Mouse (Mus musculus) embryonic fibroblast, embryonic 13.5 days (primary cell): ENCODE measurements at regions not wholly inside any gene's neighbourhood (a gene's known extent, or its start where the extent isn't known, plus 50 kb on each side); places are given as distances from the start of the nearest gene placed in this dataset.

ENCODE experiments used
- H3K27ac ChIP-seq: 2 replicates; pipeline ENCODE4 v1.5.1; 2012; ENCODE audit warnings: low read length, control low read depth, inconsistent platforms; ENCODE audit not compliant: insufficient read depth
- H3K4me1 ChIP-seq: 2 replicates; pipeline ENCODE4 v1.6.1; 2011; ENCODE audit warnings: low read length; ENCODE audit not compliant: control insufficient read depth, insufficient read depth
- H3K4me3 ChIP-seq: 2 replicates; pipeline ENCODE4 v1.5.1; 2011; ENCODE audit warnings: mild to moderate bottlenecking, control low read depth, low read length; ENCODE audit not compliant: insufficient read depth
- CTCF ChIP-seq: IDR thresholded peaks from 2 replicates; pipeline ENCODE4 v1.5.1; 2011; ENCODE audit warnings: mild to moderate bottlenecking, control low read depth, low read length, moderate library complexity, borderline replicate concordance; ENCODE audit not compliant: insufficient read depth
- POLR2A ChIP-seq: IDR thresholded peaks from 2 replicates; pipeline ENCODE4 v1.6.1; 2011; ENCODE audit warnings: low read depth, mild to moderate bottlenecking, control low read depth, low read length, moderate library complexity

- peaks cover 2% of the 10 kb centered on the region; the same call in 1 of the 2 replicates for H3K4me1 ChIP-seq
- TF ChIP-seq CTCF, result no peak
- TF ChIP-seq POLR2A, result no peak
- H3K4me3 ChIP-seq, result no peak overlapping the region
- no peak overlapping the region for H3K27ac ChIP-seq
These were observed 164.0 kb downstream of the Usp46 start for GRCm38 (mm10) chr5:73904146-73904811.

DNA sequence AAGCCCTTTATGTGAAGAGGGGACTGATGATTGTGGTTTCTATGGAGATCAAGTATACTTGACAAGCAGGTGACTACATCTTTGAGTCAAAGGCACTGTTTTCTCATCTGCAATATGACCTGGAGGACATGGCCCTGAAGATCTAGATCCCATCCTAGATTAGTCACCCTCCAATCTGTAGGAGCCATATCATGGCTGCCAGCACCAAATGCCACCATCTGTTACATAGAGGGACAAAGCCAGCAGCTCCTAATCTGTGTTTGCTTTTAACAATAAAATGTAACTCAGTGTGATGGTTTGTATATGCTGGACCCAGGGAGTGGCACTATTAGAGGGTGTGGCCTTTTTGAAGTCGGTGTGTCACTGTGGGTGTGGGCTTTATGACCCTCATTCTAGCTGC is 156.1 kb downstream of the Usp46 start:
- no peaks in the 10 kb centered on the region for H3K4me1 ChIP-seq
- H3K4me3 ChIP-seq, result no peak overlapping the region
- no peak overlapping the region for H3K27ac ChIP-seq
- TF ChIP-seq CTCF, result no peak
- no peak for TF ChIP-seq POLR2A

- Histone ChIP-seq H3K4me1 (no peaks in the 10 kb centered on the region), H3K27ac (no peak overlapping the region), H3K4me3 (no peak overlapping the region)
- TF ChIP-seq POLR2A (no peak), CTCF (no peak)
These were observed 155.1 kb downstream of the Usp46 start for GRCm38 (mm10) chr5:73913116-73913515.

DNA sequence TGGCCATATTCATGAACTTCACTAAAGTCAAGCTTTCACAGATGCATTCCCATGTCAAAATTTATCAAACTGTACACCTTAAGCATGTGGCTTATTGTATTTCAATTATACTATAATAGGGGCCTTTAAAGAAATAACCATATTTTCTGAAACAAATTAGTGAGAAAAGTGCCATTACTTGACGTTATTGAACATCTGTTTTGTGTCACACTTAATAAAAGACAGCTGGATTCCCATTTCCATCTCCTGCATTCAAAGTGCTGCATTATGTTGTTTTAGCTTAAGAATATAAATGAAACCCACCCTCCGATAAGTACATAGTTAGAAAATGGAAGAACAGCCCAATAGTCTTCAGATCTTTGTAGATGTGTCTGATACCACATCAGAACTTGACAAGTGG is 150.2 kb downstream of the Usp46 start:
- Histone ChIP-seq H3K4me3 (no peak overlapping the region), H3K4me1 (no peaks in the 10 kb centered on the region), H3K27ac (no peak overlapping the region)
- TF ChIP-seq CTCF, result no peak
- no peak for TF ChIP-seq POLR2A

- no peak overlapping the region for H3K27ac ChIP-seq
- no peaks in the 10 kb centered on the region for H3K4me1 ChIP-seq
- H3K4me3 ChIP-seq, result no peak overlapping the region
- TF ChIP-seq POLR2A, result no peak
- TF ChIP-seq CTCF, result no peak
These were observed 148.3 kb downstream of the Usp46 start for GRCm38 (mm10) chr5:73919936-73920335.

- no peak overlapping the region for H3K4me3 ChIP-seq
- H3K27ac ChIP-seq, result no peak overlapping the region
- no peak for TF ChIP-seq CTCF
- TF ChIP-seq POLR2A, result no peak
- no peaks in the 10 kb centered on the region for H3K4me1 ChIP-seq
These were observed 140.7 kb downstream of the Usp46 start for GRCm38 (mm10) chr5:73927534-73927933.

DNA sequence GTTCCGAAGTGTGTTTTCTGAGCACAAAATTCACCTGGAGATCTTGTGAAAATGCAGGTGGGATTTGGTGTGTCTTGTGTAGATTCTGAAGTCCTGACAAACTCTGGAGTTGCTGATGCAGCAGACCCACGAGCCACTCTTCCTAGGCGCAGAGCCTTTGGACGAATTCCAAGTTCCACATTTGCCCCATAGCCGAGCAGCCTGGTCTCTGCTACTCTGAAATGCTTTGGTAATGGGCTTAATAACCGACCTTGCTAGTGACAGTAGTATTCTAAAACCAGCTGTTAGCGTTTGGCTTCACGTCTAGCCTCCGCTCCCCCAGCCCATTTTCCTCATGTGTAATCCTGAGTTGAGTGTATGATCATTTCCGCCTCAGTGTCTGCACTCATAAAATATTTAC is 139.5 kb downstream of the Usp46 start:
- H3K27ac ChIP-seq, result no peak overlapping the region
- H3K4me3 ChIP-seq, result no peak overlapping the region
- TF ChIP-seq CTCF (no peak), POLR2A (no peak)
- H3K4me1 ChIP-seq, result no peaks in the 10 kb centered on the region

DNA sequence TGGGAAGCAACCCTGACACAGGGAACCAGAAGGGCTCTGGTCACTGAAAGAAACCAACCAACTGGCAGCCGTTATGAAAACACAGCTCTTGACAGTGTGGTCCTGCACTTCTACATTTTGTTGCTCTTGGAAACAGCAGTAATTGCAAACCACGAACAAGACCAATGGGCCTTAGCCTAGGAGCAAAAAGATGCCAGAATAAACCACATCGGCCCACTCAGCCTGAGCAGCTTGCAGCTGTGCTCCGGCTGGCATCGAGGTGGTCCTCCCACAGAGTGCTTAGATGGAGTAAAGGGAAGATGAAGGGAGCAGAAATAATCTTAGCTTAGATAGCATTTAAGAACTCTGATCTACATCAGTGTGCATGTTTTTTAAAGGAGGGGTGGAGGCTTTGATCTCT is 138.0 kb downstream of the Usp46 start:
- H3K27ac ChIP-seq, result no peak overlapping the region
- no peak for TF ChIP-seq CTCF
- TF ChIP-seq POLR2A, result no peak

DNA sequence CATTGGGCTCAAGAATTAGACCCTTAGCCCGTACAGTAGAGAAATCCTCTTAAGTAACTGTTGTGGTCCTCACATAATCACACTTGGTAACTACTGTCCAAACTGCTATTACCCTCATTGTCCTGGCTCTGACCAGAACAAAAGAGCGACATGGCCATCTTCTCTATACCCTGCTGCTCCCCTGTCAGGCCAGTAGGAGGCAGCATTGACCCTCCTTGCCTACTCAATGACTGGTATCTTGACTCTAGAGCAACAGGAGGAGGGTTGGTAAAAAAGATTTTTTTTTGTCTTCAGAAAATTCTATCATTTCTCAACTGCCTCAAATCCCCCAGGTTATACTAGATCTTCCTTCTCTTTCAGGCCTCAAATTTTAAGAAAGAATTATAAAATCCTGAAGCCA is 130.4 kb downstream of the Usp46 start:
- Histone ChIP-seq H3K4me1 (0 out of 2 replicates have a peak, but pooled peaks cover 3% of the 10 kb centered on the region), H3K4me3 (no peak overlapping the region), H3K27ac (no peak overlapping the region)
- peak; percentile 62; the same call in 1 of the 2 replicates for TF ChIP-seq CTCF
- no peak for TF ChIP-seq POLR2A

More for the DNA sequence above, 138.0 kb downstream of the Usp46 start:
- H3K4me1 ChIP-seq, result no peaks in the 10 kb centered on the region
- H3K4me3 ChIP-seq, result no peak overlapping the region

DNA sequence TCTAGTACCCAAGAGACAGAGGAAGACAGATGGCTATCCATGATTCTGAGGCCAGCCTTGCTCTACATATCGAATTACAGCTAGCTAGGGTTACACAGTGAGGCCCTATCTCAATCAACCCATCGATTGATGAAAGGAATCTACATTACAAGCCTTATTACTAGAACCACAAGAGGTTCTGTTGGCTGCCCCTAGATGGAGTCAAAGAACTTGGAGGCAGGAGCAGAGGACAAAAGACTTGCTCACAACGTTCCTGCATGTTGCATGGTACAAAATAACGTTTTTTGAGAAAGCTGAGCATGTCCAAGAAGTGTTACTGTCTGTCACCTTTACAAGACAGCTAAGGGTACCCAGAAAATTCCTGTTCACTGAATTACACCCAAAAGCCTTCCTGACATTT is 129.8 kb downstream of the Usp46 start:
- Histone ChIP-seq H3K4me1 (0 out of 2 replicates have a peak, but pooled peaks cover 3% of the 10 kb centered on the region), H3K4me3 (no peak overlapping the region), H3K27ac (no peak overlapping the region)
- no peak for TF ChIP-seq POLR2A
- TF ChIP-seq CTCF, result no peak
